Mouse (Mus musculus) G1E (cell line): ENCODE measurements around the gene Pex5l. TPM values are rescaled to one million over a fixed set of nuclear protein-coding genes. Genes with fewer than 3 reads are reported as not detected.

ENCODE experiments used
- ATAC-seq: 2 replicates; pipeline ENCODE4 v1.8.0; 2016; ENCODE audit warnings: mild to moderate bottlenecking; ENCODE audit not compliant: insufficient number of reproducible peaks, poor library complexity, low FRiP score, severe bottlenecking; ENCODE audit errors: extremely low read depth
- DNase-seq: peaks from one replicate; pipeline ENCODE4 v3.0.0; 2012; ENCODE audit warnings: low spot score
- H3K27me3 ChIP-seq: 2 replicates; pipeline ENCODE4 v1.6.1; 2012; ENCODE audit warnings: mild to moderate bottlenecking, low read length, inconsistent platforms; ENCODE audit not compliant: insufficient read depth
- H3K36me3 ChIP-seq: replicated peaks from 2 replicates; pipeline ENCODE3; 2012; ENCODE audit warnings: mild to moderate bottlenecking, inconsistent platforms
- H3K4me1 ChIP-seq: 2 replicates; pipeline ENCODE4 v1.6.1; 2012; ENCODE audit warnings: low read depth, low read length, inconsistent platforms, mixed read lengths; ENCODE audit not compliant: insufficient read depth
- H3K4me3 ChIP-seq: 2 replicates; pipeline ENCODE4 v1.5.1; 2012; ENCODE audit warnings: low read depth, mild to moderate bottlenecking, inconsistent platforms, low read length, moderate library complexity, mixed read lengths
- H3K9me3 ChIP-seq: replicated peaks from 2 replicates; pipeline ENCODE4 v1.6.1; 2012; ENCODE audit warnings: inconsistent platforms
- CTCF ChIP-seq: IDR thresholded peaks from 2 replicates; pipeline ENCODE4 v1.5.1; 2012; ENCODE audit warnings: low read depth, low read length, inconsistent platforms, mixed read lengths
- GATA1 ChIP-seq: IDR thresholded peaks from 2 replicates; pipeline ENCODE4 v1.6.1; 2012; ENCODE audit warnings: borderline replicate concordance, low read length, inconsistent platforms, mixed read lengths
- GATA2 ChIP-seq: IDR thresholded peaks from 2 replicates; pipeline ENCODE4 v1.6.1; 2012; ENCODE audit warnings: low read depth, low read length, inconsistent platforms, borderline replicate concordance
- POLR2AphosphoS5 ChIP-seq: IDR thresholded peaks from 2 replicates; pipeline ENCODE4 v1.6.1; 2012; ENCODE audit warnings: low read depth, low read length, inconsistent platforms; ENCODE audit not compliant: insufficient replicate concordance
- TAL1 ChIP-seq: conservative IDR thresholded peaks from 2 replicates; pipeline ENCODE4 v1.6.1; 2012; ENCODE audit warnings: low read depth, low read length, inconsistent platforms, mixed read lengths
- polyA plus RNA-seq: library from polyadenylated mRNA; stranded (reverse); fragments of >175 nt; gene quantifications from 2 replicates; pipeline ENCODE4 v1.2.3, GENCODE M21; 2012
- total RNA-seq, 2 experiments: library from RNA; stranded (forward) in 1 of 2; stranded (reverse) in 1 of 2; fragments of 200-1000 nt in 1 of 2; fragments of >200 nt in 1 of 2; fragmentation: Nextera tagmentation in 1 of 2; gene quantifications; 2 replicates each; pipeline ENCODE4 v1.2.3; 2014 to 2017

Pex5l gene
- total and polyA plus RNA-seq, 3 experiments = 0.44 TPM; not detected in 2

DNA sequence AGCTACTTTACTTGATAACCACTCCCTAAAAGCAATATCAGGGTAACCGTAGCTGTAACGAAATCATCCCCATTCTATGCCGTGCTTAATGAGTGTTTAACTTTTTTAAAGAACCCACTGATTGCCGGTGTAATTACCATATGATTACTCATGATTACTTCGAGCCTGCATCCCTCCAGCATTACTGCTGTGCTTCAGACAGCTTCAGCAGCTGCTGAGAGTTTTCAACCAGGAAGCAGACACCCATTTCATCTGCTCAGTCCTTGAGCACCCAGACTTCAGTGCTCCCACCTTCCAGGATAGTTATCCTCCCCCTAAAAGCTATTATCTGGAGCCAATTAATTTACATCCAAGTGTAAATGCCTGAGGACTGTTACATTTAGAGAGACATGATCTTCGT is 218.9 kb downstream of the Pex5l start:
- Histone ChIP-seq H3K27me3 (no peaks in the 10 kb centered on the region), H3K36me3 (no peaks in the 10 kb centered on the region), H3K4me1 (no peaks in the 10 kb centered on the region), H3K9me3 (no peaks in the 10 kb centered on the region), H3K4me3 (no peak overlapping the region)
- no peak for DNase-seq
- ATAC-seq = no peak
- TF ChIP-seq GATA1 = no peak
- no peak for TF ChIP-seq TAL1
- no peak for TF ChIP-seq CTCF
- no peak for TF ChIP-seq GATA2
- no peak for TF ChIP-seq POLR2AphosphoS5

DNA sequence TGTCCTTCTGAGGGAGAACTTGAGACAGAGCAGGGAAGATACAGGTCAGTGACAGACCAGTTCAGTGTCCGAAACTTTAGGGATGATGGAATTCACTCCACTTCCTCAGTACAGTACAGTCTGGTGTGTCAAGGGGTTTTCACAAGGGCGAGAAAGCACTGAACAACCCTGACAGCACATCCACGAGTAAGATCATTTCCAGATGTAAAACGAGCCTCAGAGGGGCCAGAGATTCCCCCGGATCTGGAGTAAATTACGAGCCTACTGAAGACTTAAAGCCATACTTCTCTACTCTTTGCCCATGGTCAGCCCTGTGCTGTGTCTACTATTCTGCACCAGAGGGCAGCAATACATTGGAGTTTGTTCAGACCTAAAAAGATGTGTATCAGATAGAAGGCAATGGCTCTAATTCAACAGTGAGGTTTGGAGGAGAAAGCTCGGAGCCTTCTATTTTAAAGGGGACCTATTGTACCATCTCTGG is 232.9 kb downstream of the Pex5l start:
- H3K27me3 ChIP-seq = no peaks in the 10 kb centered on the region
- H3K36me3 ChIP-seq = no peaks in the 10 kb centered on the region
- H3K4me3 ChIP-seq = no peak overlapping the region
- no peaks in the 10 kb centered on the region for H3K4me1 ChIP-seq
- no peak for ATAC-seq
- no peaks in the 10 kb centered on the region for H3K9me3 ChIP-seq
- TF ChIP-seq TAL1 (no peak), POLR2AphosphoS5 (no peak), GATA1 (no peak), CTCF (no peak), GATA2 (no peak)
- DNase-seq = no peak

DNA sequence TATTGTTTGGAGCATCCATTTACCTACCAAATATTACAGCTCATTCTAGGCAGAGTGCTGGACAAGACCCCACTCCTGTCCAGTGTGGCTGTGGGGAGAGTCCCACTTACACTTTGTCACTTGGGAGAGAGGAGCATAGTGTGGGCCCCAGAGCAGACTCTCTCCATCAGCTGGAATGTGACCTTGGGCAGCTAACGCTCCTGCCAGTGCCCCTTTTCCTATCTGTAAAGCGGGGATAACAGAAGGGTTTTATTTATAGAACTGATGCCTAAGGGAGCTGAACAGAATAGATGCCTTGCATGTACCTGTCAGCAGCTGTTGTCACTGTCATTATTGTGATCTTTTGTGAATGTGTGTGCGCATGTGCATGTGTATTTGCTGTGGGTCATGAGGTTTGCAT is 234.6 kb downstream of the Pex5l start:
- H3K36me3 ChIP-seq = no peaks in the 10 kb centered on the region
- no peaks in the 10 kb centered on the region for H3K9me3 ChIP-seq
- no peaks in the 10 kb centered on the region for H3K27me3 ChIP-seq
- no peak overlapping the region for H3K4me3 ChIP-seq
- no peak for ATAC-seq
- no peaks in the 10 kb centered on the region for H3K4me1 ChIP-seq
- no peak for DNase-seq
- TF ChIP-seq POLR2AphosphoS5 (no peak), CTCF (no peak), GATA2 (no peak), TAL1 (no peak), GATA1 (no peak)

DNA sequence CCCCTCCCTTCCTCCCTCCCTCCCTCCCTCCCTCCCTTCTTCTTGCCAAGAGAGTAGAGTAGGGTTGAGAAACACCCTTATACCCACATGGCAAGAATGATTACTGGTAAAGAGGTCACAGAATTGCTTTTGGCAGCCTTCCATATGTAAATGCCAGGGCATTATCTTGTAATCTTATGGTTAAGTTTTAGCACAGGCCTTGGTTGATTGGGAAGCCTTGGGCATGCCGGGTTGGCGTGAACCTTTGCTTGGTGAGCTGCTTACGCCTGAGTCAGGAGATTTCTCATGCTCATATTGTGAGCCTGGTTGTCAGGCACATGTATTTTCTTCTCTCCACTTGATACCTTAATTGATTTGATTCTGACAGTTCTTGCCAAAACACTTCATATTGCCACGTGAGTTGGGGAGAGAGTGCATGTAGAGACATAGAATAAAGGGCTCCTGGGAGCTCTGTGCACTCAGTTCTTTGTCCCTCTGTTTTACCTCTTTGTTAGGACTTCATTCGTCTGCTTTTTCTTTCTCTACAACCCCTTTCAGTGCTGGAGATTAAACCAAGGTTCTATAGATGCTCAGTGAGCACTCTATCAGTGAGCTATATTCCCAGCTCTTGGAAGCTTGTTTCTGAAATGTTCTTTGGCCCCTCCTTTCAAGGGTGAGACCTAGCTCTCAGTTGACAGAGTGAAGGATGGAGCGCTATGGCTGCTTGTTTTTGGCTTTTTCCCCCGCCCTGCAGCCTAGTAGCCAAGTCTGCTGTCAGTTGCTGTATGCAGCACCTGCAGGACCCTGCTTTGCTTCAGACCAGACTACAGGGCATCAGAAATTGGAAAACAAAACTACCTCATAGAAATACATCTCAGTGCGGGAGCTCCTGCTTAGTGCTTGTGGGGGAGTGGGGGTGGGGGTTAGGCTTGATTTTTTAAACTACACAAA is 236.9 kb downstream of the Pex5l start:
- Histone ChIP-seq H3K27me3 (no peaks in the 10 kb centered on the region), H3K36me3 (no peaks in the 10 kb centered on the region), H3K4me3 (no peak overlapping the region), H3K4me1 (no peaks in the 10 kb centered on the region), H3K9me3 (no peaks in the 10 kb centered on the region)
- ATAC-seq (no peak), DNase-seq (no peak)
- no peak for TF ChIP-seq GATA1
- no peak for TF ChIP-seq GATA2
- no peak for TF ChIP-seq POLR2AphosphoS5
- no peak for TF ChIP-seq CTCF

DNA sequence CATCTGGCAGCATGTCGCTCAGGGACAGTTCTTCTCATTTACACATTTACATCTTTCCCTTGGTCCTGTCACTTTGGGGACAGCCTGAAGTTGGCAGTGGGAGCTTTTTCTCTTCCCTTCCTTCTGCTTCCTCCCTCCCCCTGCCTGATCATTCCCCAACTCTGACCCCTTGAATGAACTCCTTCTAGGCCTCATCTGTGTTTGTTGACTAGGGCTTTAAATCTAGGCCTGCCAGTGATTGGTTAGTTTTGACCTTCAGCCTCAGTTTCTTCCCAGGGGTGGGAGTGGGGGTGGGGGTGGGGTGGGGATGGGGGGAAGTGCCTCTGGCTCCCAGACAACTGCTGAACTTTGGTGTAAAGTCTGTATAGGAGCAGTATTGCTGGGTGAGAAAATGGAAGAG is 238.4 kb downstream of the Pex5l start:
- no peaks in the 10 kb centered on the region for H3K4me1 ChIP-seq
- H3K4me3 ChIP-seq = no peak overlapping the region
- H3K27me3 ChIP-seq = no peaks in the 10 kb centered on the region
- DNase-seq = no peak
- no peaks in the 10 kb centered on the region for H3K9me3 ChIP-seq
- ATAC-seq = no peak
- no peak for TF ChIP-seq POLR2AphosphoS5
- no peak for TF ChIP-seq CTCF
- no peak for TF ChIP-seq GATA2
- no peak for TF ChIP-seq GATA1
- TF ChIP-seq TAL1 = no peak
- H3K36me3 ChIP-seq = no peaks in the 10 kb centered on the region

DNA sequence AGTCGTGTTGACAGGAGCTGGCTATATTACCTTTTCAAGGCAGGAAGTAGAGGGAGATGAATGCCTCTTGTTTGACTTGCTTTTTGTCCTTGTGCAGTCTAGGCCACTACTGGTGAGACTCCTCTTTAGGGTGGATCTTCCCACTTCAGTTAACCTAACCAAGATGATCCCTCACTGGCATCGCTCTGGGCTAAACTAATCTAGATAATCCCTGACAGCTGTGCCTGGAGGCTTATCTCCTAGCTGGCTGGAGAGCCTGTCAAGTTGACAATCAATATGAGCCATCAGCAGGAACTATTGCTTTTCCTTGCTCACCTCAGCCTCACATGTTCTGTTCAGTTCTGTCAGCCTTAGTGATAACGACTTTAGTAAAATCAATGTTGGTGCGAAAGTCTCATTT is 239.6 kb downstream of the Pex5l start:
- Histone ChIP-seq H3K4me1 (no peaks in the 10 kb centered on the region), H3K27me3 (no peaks in the 10 kb centered on the region), H3K36me3 (no peaks in the 10 kb centered on the region), H3K9me3 (no peaks in the 10 kb centered on the region), H3K4me3 (no peak overlapping the region)
- ATAC-seq (no peak), DNase-seq (no peak)
- TF ChIP-seq GATA1 = no peak
- no peak for TF ChIP-seq POLR2AphosphoS5
- no peak for TF ChIP-seq CTCF
- TF ChIP-seq GATA2 = no peak
- no peak for TF ChIP-seq TAL1
